Mouse (Mus musculus) E14TG2a.4 (cell line): ENCODE measurements around the gene Trim11.
A peak's percentile ranks its signal among the peaks of the same experiment; 100 is the strongest.

Experiments
- H3K27me3 ChIP-seq: 2 replicates; pipeline ENCODE4 v1.6.1; 2014; ENCODE audit warnings: low read length, control low read depth; ENCODE audit not compliant: insufficient read depth
- H3K36me3 ChIP-seq: 2 replicates; pipeline ENCODE4 v1.6.1; 2014; ENCODE audit warnings: low read length, control low read depth; ENCODE audit not compliant: insufficient read depth
- H3K4me1 ChIP-seq: replicated peaks from 2 replicates; pipeline ENCODE4 v1.6.1; 2014; ENCODE audit warnings: low read depth, low read length, control low read depth
- H3K4me3 ChIP-seq: replicated peaks from 2 replicates; pipeline ENCODE4 v1.5.1; 2014; ENCODE audit warnings: mild to moderate bottlenecking, low read length
- H3K9me3 ChIP-seq: 2 replicates; pipeline ENCODE4 v1.6.1; 2014; ENCODE audit warnings: low read length, control low read depth
- CTCF ChIP-seq: conservative IDR thresholded peaks from 2 replicates; pipeline ENCODE4 v1.5.1; 2014; ENCODE audit warnings: low read length
- NANOG ChIP-seq: IDR thresholded peaks from 2 replicates; pipeline ENCODE4 v1.6.1; 2014; ENCODE audit warnings: borderline replicate concordance, low read length, mixed read lengths
- POU5F1 ChIP-seq: IDR thresholded peaks from 2 replicates; pipeline ENCODE4 v1.6.1; 2014; ENCODE audit warnings: low read length, borderline replicate concordance

The Trim11 gene

DNA sequence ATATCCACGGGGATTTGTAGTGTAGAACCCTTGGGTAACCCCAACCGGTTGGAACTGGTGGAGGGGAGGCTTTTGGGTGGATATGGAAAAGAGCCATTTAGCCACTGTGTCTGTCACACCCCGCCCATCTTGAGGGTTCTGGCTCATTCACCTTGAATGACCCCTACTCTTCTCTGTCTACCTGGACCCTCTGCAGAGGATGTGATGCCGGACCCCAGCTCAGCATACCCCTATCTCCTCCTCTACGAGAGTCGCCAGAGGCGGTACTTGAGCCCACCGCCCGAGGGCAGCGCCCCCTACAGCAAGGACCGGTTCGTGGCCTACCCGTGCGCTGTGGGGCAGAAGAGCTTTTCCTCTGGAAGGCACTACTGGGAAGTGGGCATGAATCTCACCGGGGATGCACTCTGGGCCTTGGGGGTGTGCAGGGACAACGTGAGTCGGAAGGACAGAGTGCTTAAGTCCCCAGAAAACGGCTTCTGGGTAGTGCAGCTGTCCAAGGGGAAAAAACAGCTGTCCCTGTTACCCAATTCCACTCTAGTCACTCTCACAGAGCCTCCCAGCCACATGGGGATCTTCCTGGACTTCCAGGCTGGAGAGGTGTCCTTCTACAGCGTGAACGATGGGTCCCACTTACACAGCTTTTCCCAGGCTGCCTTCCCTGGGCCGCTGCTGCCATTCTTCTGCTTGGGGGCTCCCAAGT, 6.9 kb upstream of the Trim11 start:
- TF ChIP-seq NANOG (no peak), CTCF (peak; percentile 49), POU5F1 (no peak)
- no peaks in the 10 kb centered on the region for H3K27me3 ChIP-seq
- H3K4me3 ChIP-seq: peak overlapping the region; percentile 32; the same call in 1 of the 2 replicates
- peaks cover 20% of the 10 kb centered on the region for H3K36me3 ChIP-seq
- peaks cover 69% of the 10 kb centered on the region for H3K4me1 ChIP-seq
- no peaks in the 10 kb centered on the region for H3K9me3 ChIP-seq

DNA sequence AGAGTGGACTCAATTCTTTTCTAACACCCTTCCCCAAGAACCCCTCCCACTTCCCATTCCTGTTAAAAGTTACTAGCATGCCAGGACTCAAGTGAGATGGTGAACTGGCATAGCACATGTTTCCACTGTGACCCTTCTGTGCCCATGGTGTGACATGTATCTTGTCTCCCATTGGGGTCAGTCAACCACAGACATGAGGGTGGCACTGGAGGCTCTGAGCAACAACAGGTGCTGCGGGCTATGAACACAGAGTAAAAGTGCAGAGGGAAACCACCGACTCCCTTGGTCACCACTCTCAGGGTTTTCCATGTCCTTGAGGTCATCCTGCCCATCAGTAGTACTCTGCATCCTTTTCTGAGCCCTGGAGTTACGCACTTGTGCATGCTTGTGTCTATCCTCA, 6.1 kb upstream of the Trim11 start:
- H3K4me1 ChIP-seq: peaks cover 64% of the 10 kb centered on the region
- TF ChIP-seq NANOG (no peak), CTCF (no peak), POU5F1 (no peak)
- no peaks in the 10 kb centered on the region for H3K9me3 ChIP-seq
- H3K36me3 ChIP-seq: peaks cover 21% of the 10 kb centered on the region
- H3K27me3 ChIP-seq: no peaks in the 10 kb centered on the region
- H3K4me3 ChIP-seq: no peak overlapping the region

DNA sequence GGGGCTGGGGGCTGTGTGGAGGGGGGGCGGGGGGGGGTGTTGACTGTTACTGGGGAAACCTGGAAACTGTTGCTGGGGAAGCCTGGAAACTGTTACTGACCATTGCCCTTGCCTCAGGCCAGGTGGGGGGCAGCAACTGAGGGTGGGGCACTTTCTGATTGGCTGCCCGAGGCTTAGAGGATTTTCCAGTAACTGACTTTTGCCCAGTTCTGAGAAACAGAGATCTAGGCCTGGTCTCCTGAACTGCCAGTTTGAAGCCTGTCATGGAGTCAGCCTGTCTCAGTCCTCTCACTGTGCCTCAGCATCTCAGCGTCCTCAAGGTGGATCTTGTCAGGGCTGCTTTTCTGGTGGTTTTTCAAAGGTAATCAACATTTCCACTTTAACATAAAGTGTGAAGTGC, 3.5 kb upstream of the Trim11 start:
- peaks cover 23% of the 10 kb centered on the region for H3K36me3 ChIP-seq
- peaks cover 61% of the 10 kb centered on the region for H3K4me1 ChIP-seq
- TF ChIP-seq POU5F1 (no peak), NANOG (no peak), CTCF (no peak)
- 0 out of 2 replicates have a peak, but pooled peaks cover 2% of the 10 kb centered on the region for H3K27me3 ChIP-seq
- H3K9me3 ChIP-seq: no peaks in the 10 kb centered on the region
- H3K4me3 ChIP-seq: no peak overlapping the region

DNA sequence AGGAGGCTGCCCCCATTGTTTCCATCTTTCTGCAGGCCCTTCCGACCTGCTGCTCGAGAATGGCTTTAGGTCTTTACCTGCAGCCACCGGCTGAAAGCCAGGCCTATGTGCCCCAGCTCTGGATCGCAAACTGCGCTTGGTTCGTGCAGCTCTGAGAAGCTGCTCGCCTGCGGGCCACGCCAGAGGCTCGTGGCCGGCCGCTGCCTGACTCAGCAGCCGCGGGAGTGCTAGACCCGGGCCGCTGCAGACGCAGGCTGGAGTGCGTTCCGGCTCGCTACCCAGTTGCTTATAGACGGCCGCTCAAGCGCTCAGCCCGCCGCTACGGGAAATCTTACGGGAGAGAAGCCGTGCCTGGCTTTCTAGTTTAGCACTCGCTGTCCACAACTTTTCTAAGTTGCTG, 743 bp upstream of the Trim11 start:
- Histone ChIP-seq H3K4me1 (peaks cover 61% of the 10 kb centered on the region), H3K9me3 (no peaks in the 10 kb centered on the region), H3K4me3 (peak overlapping the region; percentile 93), H3K27me3 (0 out of 2 replicates have a peak, but pooled peaks cover 2% of the 10 kb centered on the region), H3K36me3 (peaks cover 44% of the 10 kb centered on the region)
- no peak for TF ChIP-seq NANOG
- TF ChIP-seq CTCF: no peak
- TF ChIP-seq POU5F1: no peak

DNA sequence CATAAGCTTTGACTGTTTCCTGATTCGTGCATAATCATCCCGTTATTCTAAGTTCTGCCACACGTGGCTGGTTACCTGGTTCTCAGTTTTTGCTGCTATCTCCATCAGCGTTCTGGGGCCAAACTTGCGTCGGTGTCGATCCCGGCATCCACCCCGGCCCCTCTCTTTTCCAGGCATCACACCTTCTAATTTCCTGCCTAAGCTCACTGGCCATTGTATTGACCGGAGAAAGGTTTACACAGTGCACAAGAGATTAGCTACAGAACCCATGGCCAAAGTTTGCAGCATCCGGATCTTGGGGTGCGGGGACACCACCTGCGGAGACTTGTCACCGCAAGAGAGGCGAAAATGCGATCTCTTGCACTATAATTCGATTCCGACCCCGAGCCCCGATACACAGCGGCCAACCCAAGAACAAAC, 276 bp upstream of the Trim11 start:
- Histone ChIP-seq H3K4me3 (peak overlapping the region; percentile 93), H3K36me3 (peaks cover 44% of the 10 kb centered on the region), H3K9me3 (no peaks in the 10 kb centered on the region), H3K4me1 (peaks cover 65% of the 10 kb centered on the region), H3K27me3 (0 out of 2 replicates have a peak, but pooled peaks cover 2% of the 10 kb centered on the region)
- TF ChIP-seq POU5F1 (no peak), CTCF (no peak), NANOG (no peak)

DNA sequence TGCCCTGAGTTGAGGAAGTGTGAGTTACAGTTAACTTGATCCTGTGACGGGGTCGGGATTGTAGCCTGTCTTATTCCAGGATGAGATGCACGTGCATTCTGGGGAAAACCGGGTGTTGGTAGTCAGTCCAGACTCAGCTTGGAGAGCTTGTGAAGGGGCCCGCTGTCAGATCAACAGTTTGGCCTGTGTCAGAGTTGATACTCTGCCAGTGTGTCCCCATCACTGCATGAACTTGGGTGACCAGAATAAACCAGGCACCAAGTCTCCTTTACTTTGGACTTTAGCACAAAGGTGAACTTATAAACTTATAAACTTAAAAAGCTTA, 775 bp downstream of the Trim11 start:
- no peak for TF ChIP-seq NANOG
- TF ChIP-seq CTCF: no peak
- TF ChIP-seq POU5F1: no peak

DNA sequence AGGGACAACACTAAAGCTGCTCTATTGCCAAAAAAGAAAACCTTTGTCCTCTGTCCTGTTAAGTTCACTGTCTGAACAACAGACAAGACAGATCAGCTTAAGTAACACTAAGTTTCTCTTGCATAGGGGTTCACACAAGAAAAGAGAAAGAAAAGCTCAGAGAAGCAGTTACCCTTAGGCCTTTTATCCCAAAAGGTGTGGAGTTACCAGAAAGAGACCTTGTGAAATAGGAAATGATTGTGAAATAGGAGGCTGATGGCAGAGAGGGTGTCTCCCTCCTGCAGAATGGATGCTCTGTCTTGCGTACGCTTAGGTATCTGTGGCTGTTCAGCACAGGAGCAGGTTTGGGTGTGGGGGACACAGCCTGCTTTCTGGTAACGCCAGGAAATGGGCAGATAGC, 1.3 kb downstream of the Trim11 start:
- Histone ChIP-seq H3K4me1 (peaks cover 64% of the 10 kb centered on the region), H3K9me3 (no peaks in the 10 kb centered on the region), H3K36me3 (peaks cover 57% of the 10 kb centered on the region), H3K4me3 (peak overlapping the region; percentile 93), H3K27me3 (0 out of 2 replicates have a peak, but pooled peaks cover 2% of the 10 kb centered on the region)
- TF ChIP-seq NANOG (no peak), CTCF (no peak)

More for the DNA sequence above, 775 bp downstream of the Trim11 start:
- H3K4me3 ChIP-seq: peak overlapping the region; percentile 93
- H3K36me3 ChIP-seq: peaks cover 52% of the 10 kb centered on the region
- H3K9me3 ChIP-seq: no peaks in the 10 kb centered on the region
- H3K27me3 ChIP-seq: 0 out of 2 replicates have a peak, but pooled peaks cover 2% of the 10 kb centered on the region
- H3K4me1 ChIP-seq: peaks cover 70% of the 10 kb centered on the region

DNA sequence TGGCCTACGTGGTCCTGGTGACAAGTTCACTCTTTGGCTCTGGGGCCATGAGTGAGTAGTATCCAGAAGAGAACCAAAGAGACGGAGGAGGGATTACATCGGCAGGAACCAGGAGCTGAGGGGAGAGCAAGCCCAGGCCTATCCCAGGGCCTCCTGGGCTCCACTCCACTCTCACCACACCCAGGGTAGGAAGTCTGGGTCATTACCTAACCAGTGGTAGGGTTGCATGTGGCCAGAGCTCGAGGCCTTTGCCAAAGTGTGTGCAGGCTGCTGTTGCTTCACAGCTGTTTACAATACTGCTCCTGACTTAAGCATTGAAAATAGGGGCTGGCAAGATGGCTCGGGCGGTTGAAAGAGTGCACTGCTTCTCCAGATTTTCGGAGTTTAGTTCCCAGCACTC, 1.8 kb downstream of the Trim11 start:
- no peak for TF ChIP-seq CTCF
- TF ChIP-seq POU5F1: no peak
- no peak for TF ChIP-seq NANOG
- H3K9me3 ChIP-seq: no peaks in the 10 kb centered on the region

More for the DNA sequence above, 1.8 kb downstream of the Trim11 start:
- Histone ChIP-seq H3K36me3 (peaks cover 59% of the 10 kb centered on the region), H3K27me3 (0 out of 2 replicates have a peak, but pooled peaks cover 2% of the 10 kb centered on the region), H3K4me3 (peak overlapping the region; percentile 93), H3K4me1 (peaks cover 61% of the 10 kb centered on the region)
